Mouse (Mus musculus): ENCODE measurements around the gene Tmem179. TPM values are rescaled to one million over a fixed set of nuclear protein-coding genes. Genes with fewer than 3 reads are reported as not detected.

Tmem179 gene
- polyA plus RNA-seq, 1 experiment from 2014 or later = not detected

GRCm38 (mm10) chr12:112507264-112507663 lies 9.3 kb downstream of the Tmem179 start:
- Histone ChIP-seq H3K27ac (no peak overlapping the region), H3K36me3 (ENCODE audit: inconsistent target) (no peaks in the 10 kb centered on the region), H3K4me3 (ENCODE audit: inconsistent target) (no peak overlapping the region), H3K79me2 (ENCODE audit: inconsistent target) (no peaks in the 10 kb centered on the region)
- WGBS (ENCODE audit: missing documents) = 72% methylated on average over 4 of the region's 4 CpGs

GRCm38 (mm10) chr12:112506267-112506666 lies 10.3 kb downstream of the Tmem179 start:
- H3K4me3 ChIP-seq (ENCODE audit: inconsistent target) = no peak overlapping the region
- no peaks in the 10 kb centered on the region for H3K36me3 ChIP-seq (ENCODE audit: inconsistent target)
- 75% methylated on average over 6 of the region's 6 CpGs for WGBS (ENCODE audit: missing documents)
- no peak overlapping the region for H3K27ac ChIP-seq
- no peaks in the 10 kb centered on the region for H3K79me2 ChIP-seq (ENCODE audit: inconsistent target)

- Histone ChIP-seq H3K36me3 (ENCODE audit: inconsistent target) (no peaks in the 10 kb centered on the region), H3K79me2 (ENCODE audit: inconsistent target) (no peaks in the 10 kb centered on the region), H3K27ac (no peak overlapping the region), H3K4me3 (ENCODE audit: inconsistent target) (no peak overlapping the region)
- 30% methylated on average over 18 of the region's 19 CpGs for WGBS (ENCODE audit: missing documents)
Measured at GRCm38 (mm10) chr12:112503003-112503771, 13.4 kb downstream of the Tmem179 start.

GRCm38 (mm10) chr12:112498683-112499082 lies 17.9 kb downstream of the Tmem179 start:
- no peak overlapping the region for H3K4me3 ChIP-seq (ENCODE audit: inconsistent target)
- H3K79me2 ChIP-seq (ENCODE audit: inconsistent target) = no peaks in the 10 kb centered on the region
- no peak overlapping the region for H3K27ac ChIP-seq
- 35% methylated on average over 11 of the region's 11 CpGs for WGBS (ENCODE audit: missing documents)
- H3K36me3 ChIP-seq (ENCODE audit: inconsistent target) = no peaks in the 10 kb centered on the region

GRCm38 (mm10) chr12:112497731-112498130 lies 18.8 kb downstream of the Tmem179 start:
- H3K27ac ChIP-seq = no peak overlapping the region
- no peak overlapping the region for H3K4me3 ChIP-seq (ENCODE audit: inconsistent target)
- 84% methylated on average over 7 of the region's 8 CpGs for WGBS (ENCODE audit: missing documents)
- no peaks in the 10 kb centered on the region for H3K36me3 ChIP-seq (ENCODE audit: inconsistent target)
- no peaks in the 10 kb centered on the region for H3K79me2 ChIP-seq (ENCODE audit: inconsistent target)

GRCm38 (mm10) chr12:112496136-112496535 lies 20.4 kb downstream of the Tmem179 start:
- 67% methylated on average over 5 of the region's 5 CpGs for WGBS (ENCODE audit: missing documents)
- H3K79me2 ChIP-seq (ENCODE audit: inconsistent target) = no peaks in the 10 kb centered on the region
- H3K4me3 ChIP-seq (ENCODE audit: inconsistent target) = no peak overlapping the region
- H3K27ac ChIP-seq = no peak overlapping the region
- no peaks in the 10 kb centered on the region for H3K36me3 ChIP-seq (ENCODE audit: inconsistent target)

GRCm38 (mm10) chr12:112490444-112490939 lies 26.1 kb downstream of the Tmem179 start:
- 64% methylated on average over 3 of the region's 3 CpGs for WGBS (ENCODE audit: missing documents)
- no peak overlapping the region for H3K27ac ChIP-seq
- no peaks in the 10 kb centered on the region for H3K36me3 ChIP-seq (ENCODE audit: inconsistent target)
- H3K79me2 ChIP-seq (ENCODE audit: inconsistent target) = no peaks in the 10 kb centered on the region
- H3K4me3 ChIP-seq (ENCODE audit: inconsistent target) = no peak overlapping the region

GRCm38 (mm10) chr12:112489535-112489934 lies 27.0 kb downstream of the Tmem179 start:
- Histone ChIP-seq H3K79me2 (ENCODE audit: inconsistent target) (no peaks in the 10 kb centered on the region), H3K36me3 (ENCODE audit: inconsistent target) (no peaks in the 10 kb centered on the region), H3K27ac (no peak overlapping the region), H3K4me3 (ENCODE audit: inconsistent target) (no peak overlapping the region)
- WGBS (ENCODE audit: missing documents) = 95% methylated on average over 9 of the region's 9 CpGs

- Histone ChIP-seq H3K4me3 (ENCODE audit: inconsistent target) (no peak within 1 kb of the TSS), H3K79me2 (ENCODE audit: inconsistent target) (no peaks in the 10 kb centered on the region), H3K36me3 (ENCODE audit: inconsistent target) (no peaks in the 10 kb centered on the region), H3K27ac (no peak within 1 kb of the TSS)
- WGBS (ENCODE audit: missing documents) = 89% methylated on average over 8 of the region's 8 CpGs
Measured at GRCm38 (mm10) chr12:112489134-112489533, 27.4 kb downstream of the Tmem179 start, which contains the start of gene A530016L24Rik. Gene A530016L24Rik (plus strand): TSS chr12:112489448.

- WGBS (ENCODE audit: missing documents) = 26% methylated on average over 9 of the region's 9 CpGs
- Histone ChIP-seq H3K27ac (no peak overlapping the region), H3K36me3 (ENCODE audit: inconsistent target) (no peaks in the 10 kb centered on the region), H3K79me2 (ENCODE audit: inconsistent target) (no peaks in the 10 kb centered on the region), H3K4me3 (ENCODE audit: inconsistent target) (no peak overlapping the region)
Measured at GRCm38 (mm10) chr12:112473777-112474176, 42.8 kb downstream of the Tmem179 start.

- Histone ChIP-seq H3K27ac (no peak overlapping the region), H3K4me3 (ENCODE audit: inconsistent target) (no peak overlapping the region), H3K79me2 (ENCODE audit: inconsistent target) (no peaks in the 10 kb centered on the region), H3K36me3 (ENCODE audit: inconsistent target) (no peaks in the 10 kb centered on the region)
- WGBS (ENCODE audit: missing documents) = 96% methylated on average over 5 of the region's 5 CpGs
Measured at GRCm38 (mm10) chr12:112470216-112470615, 46.3 kb downstream of the Tmem179 start.

- no peaks in the 10 kb centered on the region for H3K36me3 ChIP-seq (ENCODE audit: inconsistent target)
- H3K27ac ChIP-seq = no peak overlapping the region
- 83% methylated on average over 7 of the region's 7 CpGs for WGBS (ENCODE audit: missing documents)
- no peaks in the 10 kb centered on the region for H3K79me2 ChIP-seq (ENCODE audit: inconsistent target)
- no peak overlapping the region for H3K4me3 ChIP-seq (ENCODE audit: inconsistent target)
Measured at GRCm38 (mm10) chr12:112469393-112469792, 47.2 kb downstream of the Tmem179 start.

- no peak overlapping the region for H3K4me3 ChIP-seq (ENCODE audit: inconsistent target)
- no peak overlapping the region for H3K27ac ChIP-seq
- no peaks in the 10 kb centered on the region for H3K79me2 ChIP-seq (ENCODE audit: inconsistent target)
- no peaks in the 10 kb centered on the region for H3K36me3 ChIP-seq (ENCODE audit: inconsistent target)
- WGBS (ENCODE audit: missing documents) = 81% methylated on average over 10 of the region's 10 CpGs
Measured at GRCm38 (mm10) chr12:112467387-112467786, 49.2 kb downstream of the Tmem179 start.

- Histone ChIP-seq H3K79me2 (ENCODE audit: inconsistent target) (no peaks in the 10 kb centered on the region), H3K36me3 (ENCODE audit: inconsistent target) (no peaks in the 10 kb centered on the region), H3K27ac (no peak overlapping the region), H3K4me3 (ENCODE audit: inconsistent target) (no peak overlapping the region)
- WGBS (ENCODE audit: missing documents) = 94% methylated on average over 17 of the region's 17 CpGs
Measured at GRCm38 (mm10) chr12:112465928-112466327, 50.6 kb downstream of the Tmem179 start.

- Histone ChIP-seq H3K36me3 (ENCODE audit: inconsistent target) (no peaks in the 10 kb centered on the region), H3K4me3 (ENCODE audit: inconsistent target) (no peak overlapping the region), H3K27ac (no peak overlapping the region), H3K79me2 (ENCODE audit: inconsistent target) (no peaks in the 10 kb centered on the region)
- WGBS (ENCODE audit: missing documents) = 71% methylated on average over 3 of the region's 3 CpGs
Measured at GRCm38 (mm10) chr12:112464516-112464915, 52.0 kb downstream of the Tmem179 start.

Data from macrophage (primary cell).